Mouse (Mus musculus): ENCODE data around the gene Slc35b4.

The Slc35b4 gene

GRCm38 (mm10) chr6:34148639-34149038 lies 28.3 kb downstream of the Slc35b4 start:
- in situ Hi-C loops (cut with MboI; ENCODE audit: unreplicated experiment in 2 of 2) = no loop called here

- in situ Hi-C loops (cut with MboI; ENCODE audit: unreplicated experiment in 2 of 2) = no loop called here
These were observed 28.9 kb downstream of the Slc35b4 start for GRCm38 (mm10) chr6:34148021-34148420.

GRCm38 (mm10) chr6:34146042-34146441 lies 30.9 kb downstream of the Slc35b4 start:
- in situ Hi-C loops (cut with MboI; ENCODE audit: unreplicated experiment in 2 of 2) = no loop called here

- in situ Hi-C loops (cut with MboI; ENCODE audit: unreplicated experiment in 2 of 2) = no loop called here
These were observed 34.0 kb downstream of the Slc35b4 start for GRCm38 (mm10) chr6:34142931-34143330.

GRCm38 (mm10) chr6:34138366-34138765 lies 38.5 kb downstream of the Slc35b4 start:
- in situ Hi-C loops (cut with MboI; ENCODE audit: unreplicated experiment in 2 of 2) = no loop called here

GRCm38 (mm10) chr6:34132391-34132790 lies 44.5 kb downstream of the Slc35b4 start:
- in situ Hi-C loops (cut with MboI; ENCODE audit: unreplicated experiment in 2 of 2) = no loop called here

- in situ Hi-C loops (cut with MboI; ENCODE audit: unreplicated experiment in 2 of 2) = no loop called here
These were observed 47.6 kb downstream of the Slc35b4 start for GRCm38 (mm10) chr6:34129261-34129660.

- in situ Hi-C loops (cut with MboI; ENCODE audit: unreplicated experiment in 2 of 2) = no loop called here
These were observed 52.5 kb downstream of the Slc35b4 start for GRCm38 (mm10) chr6:34124401-34124800.

- in situ Hi-C loops (cut with MboI; ENCODE audit: unreplicated experiment in 2 of 2) = no loop called here
These were observed 60.0 kb downstream of the Slc35b4 start for GRCm38 (mm10) chr6:34116838-34117478.

GRCm38 (mm10) chr6:34111406-34111805 lies 65.5 kb downstream of the Slc35b4 start:
- in situ Hi-C loops (cut with MboI; ENCODE audit: unreplicated experiment in 2 of 2) = no loop called here

- in situ Hi-C loops (cut with MboI; ENCODE audit: unreplicated experiment in 2 of 2) = no loop called here
These were observed 66.3 kb downstream of the Slc35b4 start for GRCm38 (mm10) chr6:34110571-34110970.
